Mouse (Mus musculus): ENCODE measurements around the gene Pip4p1. TPM values are rescaled to one million over a fixed set of nuclear protein-coding genes. Genes with fewer than 3 reads are reported as not detected.
"Not testable (repeated sequence)": the region's sequence is repeated elsewhere in the genome, so short reads cannot be mapped to it uniquely, and the experiment has no call there.

Gene Pip4p1
- total RNA-seq (2021): 10 to 100 TPM; 23.7 to 25.4 TPM

DNA sequence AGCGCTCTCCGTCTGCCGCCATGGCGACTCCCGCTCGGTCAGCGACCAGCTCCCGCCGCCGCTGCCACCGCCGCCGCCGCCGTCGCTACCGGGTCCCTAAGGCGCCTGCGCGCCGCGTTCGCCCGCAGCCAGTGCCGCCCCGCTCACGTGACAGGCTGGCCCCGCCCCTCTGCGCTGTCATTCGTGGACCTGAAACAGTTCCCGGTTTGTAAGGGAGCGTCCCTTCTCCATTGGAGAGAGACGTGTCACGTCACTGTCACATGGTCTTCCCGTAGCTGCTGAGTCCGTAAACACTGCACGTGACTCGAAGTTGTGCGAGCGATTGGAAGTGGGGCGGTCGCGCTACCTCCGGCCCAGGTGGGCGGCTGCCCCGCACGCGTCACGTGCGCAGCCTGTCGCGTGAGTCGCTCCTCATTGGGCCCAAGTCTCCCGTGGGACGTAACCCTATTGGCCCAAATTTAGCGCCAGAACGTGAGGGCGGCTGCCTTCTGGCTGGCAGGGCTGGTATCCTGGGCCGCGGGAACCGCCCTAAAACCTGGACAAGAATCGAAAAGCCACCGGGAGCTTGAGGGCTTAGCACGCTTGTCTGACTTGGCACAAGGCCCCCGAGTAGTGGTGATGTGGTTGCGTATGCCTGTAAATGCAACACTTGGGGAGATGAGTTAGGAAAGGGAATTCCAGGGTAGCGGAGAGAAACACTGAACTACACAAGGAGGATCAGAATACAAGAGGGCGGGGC is at the start of gene Pip4p1, which contains the start of gene Pnp:
Gene Pip4p1 (minus strand): TSS at position 103 of the 739 bp plus-strand sequence.
Gene Pnp (plus strand): TSS at position 329 of the 739 bp plus-strand sequence.
- intact Hi-C loops (cut with DNase I): loop anchor here (2.0 to 5.0 kb wide), 2 partner anchors 14 to 131 kb away; partner anchors contain the start of gene Gm49342
- peak; percentile 99 to 100 for DNase-seq

DNA sequence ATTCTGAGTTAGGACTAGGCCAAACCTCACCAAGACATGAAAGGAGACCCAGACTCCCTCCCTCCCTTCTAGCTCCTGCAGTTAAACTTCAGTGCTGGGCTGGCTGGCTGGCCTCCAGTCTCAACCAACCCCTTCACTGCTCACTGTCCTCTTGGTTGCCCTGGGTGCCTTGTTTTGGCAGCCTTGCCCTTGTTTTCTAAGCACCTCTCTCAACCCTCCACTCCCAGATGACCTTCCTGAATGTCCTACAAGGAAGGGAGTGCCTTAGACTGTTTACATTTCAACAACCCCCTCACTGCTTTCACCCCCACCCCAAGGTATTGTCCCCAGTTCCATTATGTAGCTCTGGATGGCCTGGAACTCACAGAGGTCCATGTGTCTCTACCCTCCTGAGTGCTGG is 49.0 kb upstream of the Pip4p1 start:
- intact Hi-C loops (cut with DNase I): no loop called here
- no peak for DNase-seq

DNA sequence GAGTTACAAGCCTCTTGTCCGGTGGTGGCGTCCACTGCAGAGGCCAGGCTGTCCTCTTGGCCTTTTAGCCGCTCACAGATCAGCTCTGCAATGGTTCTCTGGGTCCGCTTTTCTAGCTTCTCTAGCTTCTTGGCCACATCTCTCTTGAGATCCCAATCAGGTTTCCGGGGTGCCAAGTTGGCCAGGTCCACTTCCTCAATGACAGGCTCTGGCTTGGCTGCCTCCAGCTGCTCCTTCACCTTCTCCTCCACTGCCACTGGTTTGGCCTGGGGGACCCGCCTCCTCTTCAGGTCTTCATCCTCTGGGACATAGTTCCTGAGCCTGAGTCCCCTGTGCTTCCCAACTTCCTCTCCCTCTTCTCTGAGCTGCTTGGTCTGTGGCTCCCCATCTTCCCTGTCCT is 47.8 kb upstream of the Pip4p1 start:
- DNase-seq; intact Hi-C loops (cut with DNase I): not testable (repeated sequence)

DNA sequence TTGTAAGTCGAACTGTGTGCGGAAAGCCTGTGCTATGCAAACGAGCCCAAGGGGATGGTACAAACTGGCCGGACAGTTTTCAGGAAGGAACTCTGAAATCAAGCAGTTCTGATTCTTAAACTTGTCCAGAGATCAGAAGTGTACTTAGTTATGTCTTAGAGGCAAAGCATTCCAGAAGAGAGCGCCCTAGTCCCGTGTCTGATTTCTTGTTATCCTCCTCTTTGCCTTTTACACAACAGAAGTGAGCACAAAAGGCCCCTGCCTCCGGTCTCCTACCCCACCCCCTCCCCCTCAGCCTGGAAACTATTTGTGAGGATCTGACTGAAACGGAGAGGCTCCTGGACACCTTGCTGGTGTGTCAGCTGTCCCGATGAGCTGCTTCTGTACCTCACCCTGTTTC is 46.0 kb upstream of the Pip4p1 start:
- peak; percentile 35 to 42 for DNase-seq
- intact Hi-C loops (cut with DNase I): loop anchor here (1.0 kb wide), 2 partner anchors 50 to 87 kb away; no protein-coding TSS in a partner anchor

DNA sequence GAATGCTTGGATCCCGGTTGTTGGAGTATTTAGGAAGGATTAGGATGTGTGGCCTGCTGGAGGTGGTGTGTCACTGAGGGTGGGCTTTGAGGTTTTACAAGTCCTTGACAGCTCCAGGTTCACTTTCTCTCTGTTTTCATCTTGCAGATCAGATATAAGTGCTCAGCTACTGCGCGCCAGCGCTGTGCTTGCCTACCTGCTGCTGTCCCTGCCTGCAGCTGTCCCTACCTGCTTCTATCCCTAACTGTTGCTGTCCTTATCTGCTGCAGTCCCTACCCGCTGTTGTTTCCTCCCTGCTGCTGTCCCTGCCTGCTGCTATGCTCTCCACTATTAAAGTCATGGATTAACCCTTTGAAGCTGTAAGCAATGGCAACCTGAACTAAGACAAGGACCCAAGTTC is 44.3 kb upstream of the Pip4p1 start:
- DNase-seq: no peak
- intact Hi-C loops (cut with DNase I): no loop called here

DNA sequence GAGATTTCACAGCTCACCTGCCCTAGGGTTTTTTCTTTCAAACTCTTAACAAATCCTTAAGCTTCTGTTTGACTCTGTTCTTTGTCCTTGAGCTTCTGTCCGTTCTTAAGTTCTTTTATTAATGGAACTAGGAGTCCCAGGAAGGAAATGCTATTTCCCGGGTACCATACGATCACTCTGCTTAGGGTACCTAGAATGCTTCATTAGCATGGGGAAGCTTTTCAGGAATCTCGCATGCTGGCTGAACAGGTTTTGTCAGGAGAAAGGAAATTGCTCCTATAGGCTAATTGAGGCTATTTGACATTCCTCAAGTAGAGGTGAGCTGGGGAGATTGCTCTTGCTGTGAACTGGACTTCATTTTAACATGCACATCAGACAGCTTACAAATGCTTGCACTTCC is 43.0 kb upstream of the Pip4p1 start:
- no peak for DNase-seq
- intact Hi-C loops (cut with DNase I): no loop called here

- DNase-seq; intact Hi-C loops (cut with DNase I): not testable (repeated sequence)
Observed at GRCm38 (mm10) chr14:50973054-50973453, 42.4 kb upstream of the Pip4p1 start.

- no peak for DNase-seq
- intact Hi-C loops (cut with DNase I): no loop called here
Observed at GRCm38 (mm10) chr14:50970822-50971221, 40.2 kb upstream of the Pip4p1 start.

DNA sequence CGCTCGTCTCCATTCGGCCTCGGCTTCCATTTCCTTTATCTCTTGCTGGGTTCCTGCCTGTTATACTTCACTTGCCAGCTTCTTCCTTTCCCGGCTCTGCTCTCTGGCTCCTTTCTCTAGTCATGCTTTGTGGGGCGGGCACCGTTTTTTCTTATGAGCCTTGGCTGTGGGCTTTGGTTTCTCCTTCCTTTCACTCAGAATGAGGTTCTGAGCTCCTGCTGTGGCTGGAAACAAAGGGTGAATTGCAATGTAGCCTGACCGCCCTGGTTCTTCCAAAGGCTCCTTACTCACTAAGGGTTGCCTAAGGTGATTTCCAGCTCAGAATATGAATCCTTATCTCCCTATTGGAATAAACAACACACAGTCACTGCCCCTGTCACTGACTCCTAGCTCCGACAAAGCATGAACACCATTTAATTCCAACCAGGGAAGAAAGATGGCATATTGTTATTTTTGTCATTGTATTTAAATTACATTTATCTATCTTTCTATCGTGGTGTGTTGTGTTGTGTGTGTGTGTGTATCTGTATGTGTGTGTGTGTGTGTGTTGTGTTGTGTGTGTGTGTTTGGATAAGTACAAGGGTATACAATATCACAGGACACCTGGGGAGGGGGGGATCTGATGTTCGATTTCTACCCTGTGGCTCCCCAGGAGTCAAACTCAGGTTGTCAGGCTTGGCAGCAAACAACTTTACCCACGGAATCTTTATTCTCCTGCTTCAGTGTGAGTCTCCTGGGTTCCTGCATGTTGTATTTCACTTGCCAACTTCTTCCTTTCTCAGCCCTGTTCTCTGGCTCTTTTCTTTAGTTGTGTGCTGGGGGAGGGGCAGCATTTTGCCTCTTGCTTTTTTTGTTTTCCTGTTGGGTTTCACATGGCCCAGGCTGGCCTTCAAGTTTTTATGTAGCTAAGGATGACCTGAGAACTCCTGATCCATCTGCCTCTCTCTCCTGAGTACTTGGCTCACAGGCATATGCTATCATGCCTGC is 39.2 kb upstream of the Pip4p1 start:
- intact Hi-C loops (cut with DNase I): no loop called here

GRCm38 (mm10) chr14:50969041-50969440 is 38.4 kb upstream of the Pip4p1 start:
- DNase-seq: peak in 1 of 2 experiments; percentile 13
- intact Hi-C loops (cut with DNase I): no loop called here

More for the DNA sequence above, 39.2 kb upstream of the Pip4p1 start:
- DNase-seq: peak; percentile 37 to 40

- no peak for DNase-seq
- intact Hi-C loops (cut with DNase I): no loop called here
Observed at GRCm38 (mm10) chr14:50968216-50968980, 37.7 kb upstream of the Pip4p1 start.

DNA sequence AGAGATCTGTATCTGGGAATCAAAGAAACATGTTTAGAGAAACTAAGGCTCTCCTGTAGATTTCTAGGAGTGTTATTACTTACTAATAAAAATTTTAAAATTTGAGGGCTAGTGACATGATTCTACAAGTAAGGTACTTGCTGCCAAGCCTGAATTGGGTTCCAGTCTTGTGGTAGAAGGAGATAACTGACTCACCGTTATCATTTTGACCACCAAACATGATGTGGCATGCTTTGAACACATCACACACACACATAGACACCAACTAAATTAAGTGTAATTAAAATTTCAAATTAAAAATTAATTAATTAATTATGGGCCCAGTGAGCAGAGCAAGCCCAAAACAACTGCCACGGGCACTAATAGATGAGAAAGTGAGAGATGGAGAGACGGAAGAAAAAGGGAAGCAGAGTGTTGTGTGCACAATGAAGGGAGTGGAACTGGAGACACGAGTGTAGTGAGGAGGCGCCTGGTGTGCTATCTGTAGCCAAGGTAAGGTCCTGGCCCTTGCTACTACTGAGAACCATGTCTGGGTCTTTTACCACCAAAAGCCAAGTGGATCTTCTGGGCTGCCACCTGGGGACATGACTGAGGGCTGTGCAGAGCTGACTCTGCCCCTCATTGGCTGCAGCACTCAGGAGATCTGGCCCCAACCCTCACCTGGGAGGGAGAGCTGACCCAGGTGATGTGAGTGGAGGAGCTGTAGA is 27.8 kb upstream of the Pip4p1 start:
- not testable (repeated sequence) for DNase-seq
- intact Hi-C loops (cut with DNase I): loop anchor here (5.0 kb wide), 1 partner anchor 104 kb away; no protein-coding TSS in a partner anchor

GRCm38 (mm10) chr14:50957146-50957545 is 26.5 kb upstream of the Pip4p1 start:
- intact Hi-C loops (cut with DNase I): loop anchor here (5.0 kb wide), 1 partner anchor 105 kb away; no protein-coding TSS in a partner anchor
- not testable (repeated sequence) for DNase-seq

- intact Hi-C loops (cut with DNase I): loop anchor here (5.0 kb wide), 1 partner anchor 106 kb away; no protein-coding TSS in a partner anchor
- not testable (repeated sequence) for DNase-seq
Observed at GRCm38 (mm10) chr14:50956724-50957123, 26.1 kb upstream of the Pip4p1 start.

DNA sequence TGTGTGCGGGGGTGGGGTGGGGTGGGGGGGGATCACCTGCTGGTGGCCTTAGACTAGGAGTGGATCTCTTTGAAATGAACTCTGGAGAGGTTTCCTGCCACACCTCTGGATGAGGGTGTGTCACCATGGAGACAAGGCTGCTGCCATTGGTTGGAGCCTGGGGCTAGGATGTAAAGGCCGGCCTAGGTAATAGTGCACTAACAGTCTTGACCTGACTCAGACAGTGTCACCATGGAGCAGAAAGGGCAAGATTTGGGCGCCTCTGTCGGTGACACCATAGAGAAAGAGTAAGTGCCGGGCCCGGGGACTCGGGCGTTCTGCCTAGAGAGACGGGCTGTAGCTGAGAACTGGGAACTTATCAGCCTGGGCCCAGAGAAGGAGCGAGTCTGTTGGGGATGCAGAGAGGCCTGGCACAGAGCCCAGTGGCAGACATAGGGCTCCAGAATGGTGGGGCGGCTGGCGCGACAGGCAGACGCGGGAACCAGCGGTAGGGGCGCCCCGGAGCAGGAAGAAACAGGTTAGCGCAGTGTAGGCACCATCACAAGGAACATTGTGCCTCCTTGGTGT is 25.4 kb upstream of the Pip4p1 start, which contains the start of gene Pnp2:
Gene Pnp2 (plus strand): TSS at position 51 of the 567 bp plus-strand sequence.
- peak; percentile 62 to 66 for DNase-seq
- intact Hi-C loops (cut with DNase I): loop anchor here (5.0 kb wide), 1 partner anchor 106 kb away; no protein-coding TSS in a partner anchor

- DNase-seq: peak in 1 of 2 experiments; percentile 13
- intact Hi-C loops (cut with DNase I): loop anchor here (5.0 kb wide), 1 partner anchor 107 kb away; no protein-coding TSS in a partner anchor
Observed at GRCm38 (mm10) chr14:50955487-50955886, 24.8 kb upstream of the Pip4p1 start.

GRCm38 (mm10) chr14:50945526-50945925 is 14.9 kb upstream of the Pip4p1 start:
- not testable (repeated sequence) for DNase-seq
- intact Hi-C loops (cut with DNase I): loop anchor here (2.0 kb wide), 1 partner anchor 15 kb away; the partner anchor contains the start of genes Pip4p1 and Pnp

- intact Hi-C loops (cut with DNase I): loop anchor here (2.0 kb wide), 1 partner anchor 14 kb away; the partner anchor contains the start of genes Pip4p1 and Pnp
- not testable (repeated sequence) for DNase-seq
Observed at GRCm38 (mm10) chr14:50945081-50945480, 14.4 kb upstream of the Pip4p1 start.

DNA sequence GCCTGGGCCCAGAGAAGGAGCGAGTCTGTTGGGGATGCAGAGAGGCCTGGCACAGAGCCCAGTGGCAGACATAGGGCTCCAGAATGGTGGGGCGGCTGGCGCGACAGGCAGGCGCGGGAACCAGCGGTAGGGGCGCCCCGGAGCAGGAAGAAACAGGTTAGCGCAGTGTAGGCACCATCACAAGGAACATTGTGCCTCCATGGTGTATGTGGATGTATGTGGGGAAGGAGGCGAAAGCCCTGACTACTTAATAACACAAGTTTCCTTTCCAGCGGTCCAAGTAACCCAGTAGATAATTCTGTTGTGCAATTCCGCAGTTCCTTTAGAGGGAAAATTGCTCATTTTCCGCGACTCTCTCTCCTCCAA is 14.0 kb upstream of the Pip4p1 start:
- intact Hi-C loops (cut with DNase I): loop anchor here (2.0 to 5.0 kb wide), 2 partner anchors 14 to 68 kb away; partner anchors contain the start of genes Pip4p1 and Pnp
- not testable (repeated sequence) for DNase-seq
